Comparison of ENCODE assay signal across 9 mouse cellular contexts in genomic region chr3:67344599-67344998, GRCm38 (mm10). TPM values are rescaled to one million over a fixed set of nuclear protein-coding genes. Genes with fewer than 3 reads are reported as not detected.
DNase-seq lines count a peak whose midpoint lies in the region; ATAC-seq and TF ChIP-seq lines count a peak whose summit lies in the region.
"Had no signal": no experiment of that assay in that cellular context is flagged by ENCODE, and none has a peak within 500 bp of the region (broad histone marks: within the 10 kb centered on the region; RNA-seq: fewer than 3 reads in every experiment).

No protein-coding gene starts in this region.

- H3K9me3 ChIP-seq in forebrain, postnatal 0 days (ENCODE audit: low read length): no peaks in the 10 kb centered on the region
- H3K9me3 ChIP-seq: limb, embryonic 13.5 days had no signal

- peak; percentile 67; the same call in 1 of the 2 replicates for ATAC-seq in forebrain, postnatal 0 days

- H3K27ac ChIP-seq in gastrocnemius, adult 2 months: no peak overlapping the region
- H3K27ac ChIP-seq in forebrain, postnatal 0 days (ENCODE audit: low read depth, low read length): no peak overlapping the region
- H3K27ac ChIP-seq: limb, embryonic 13.5 days had no signal

- H3K4me3 ChIP-seq in gastrocnemius, adult 2 months: no peak overlapping the region
- H3K4me3 ChIP-seq in forebrain, postnatal 0 days (ENCODE audit: low read depth, low read length): no peak overlapping the region
- H3K4me3 ChIP-seq: limb, embryonic 13.5 days had no signal

- 5% methylated on average over 2 of the region's 2 CpGs for WGBS in forebrain, postnatal 0 days

- H3K4me2 ChIP-seq in forebrain, postnatal 0 days (ENCODE audit: low read depth): no peak overlapping the region
- H3K4me2 ChIP-seq: limb, embryonic 13.5 days had no signal

- TF ChIP-seq CTCF in gastrocnemius, adult 2 months (IDR thresholded peaks at IDR 0.05): peak; percentile 91
- peak; percentile 92 for TF ChIP-seq CTCF in forebrain, postnatal 0 days (IDR thresholded peaks at IDR 0.05; ENCODE audit: low read depth)

- H3K9ac ChIP-seq in forebrain, postnatal 0 days: no peak overlapping the region
- H3K9ac ChIP-seq: limb, embryonic 13.5 days had no signal

- no peaks in the 10 kb centered on the region for H3K27me3 ChIP-seq in forebrain, postnatal 0 days (ENCODE audit: insufficient read depth, low read length)
- H3K27me3 ChIP-seq: limb, embryonic 13.5 days had no signal

- H3K36me3 ChIP-seq in forebrain, postnatal 0 days (ENCODE audit: insufficient read depth): no peaks in the 10 kb centered on the region
- H3K36me3 ChIP-seq: limb, embryonic 13.5 days had no signal

- DNase-seq in gastrocnemius, adult 2 months: peak; percentile 48
- no peak for DNase-seq in gastrocnemius, postnatal 25 days
- DNase-seq in CD4-positive, CD25-positive, alpha-beta regulatory T cell, adult 2 months (ENCODE audit: low read depth, low spot score): peak; percentile 66
- DNase-seq in c-Kit-positive CD71-negative TER-119-negative erythroid progenitor cells, embryonic 14.5 days (ENCODE audit: low read depth): peak; percentile 50
- DNase-seq in forebrain, postnatal 0 days: peak; percentile 81
- peak; percentile 46 for DNase-seq in layer of hippocampus, adult 11-12 months (ENCODE audit: low spot score)
- peak; percentile 70 for DNase-seq in lung, postnatal 10 days
- peak; percentile 64 for DNase-seq in right cerebral cortex, postnatal 4 days

- H3K4me1 ChIP-seq in forebrain, postnatal 0 days (ENCODE audit: insufficient read depth): no peaks in the 10 kb centered on the region

- intact Hi-C loops in gastrocnemius, adult 2 months (cut with DNase I): loop anchor here (2.0 kb wide), 2 partner anchors 934 to 1012 kb away; no protein-coding TSS in a partner anchor

RNA-seq across cellular contexts. Expression of gene Mlf1, which starts 29.3 kb away (rescaled TPM):
- 100 to 1,000 TPM; 363 to 411 TPM for total RNA-seq in gastrocnemius, adult 2 months (2021)
- 100 to 1,000 TPM; 423 to 567 TPM for total RNA-seq in gastrocnemius, postnatal 25 days (2021)
- 12.2 and 13.7 TPM in 2 replicates for total RNA-seq in forebrain, postnatal 0 days (2014; rRNA removed)
- polyA plus RNA-seq in forebrain, postnatal 0 days (2015; fragmentation: Nextera tagmentation; extraction: Ambion mirVana): 19.5 and 21.1 TPM in 2 replicates

RNA-seq across cellular contexts. Expression of gene Gm17402, which starts 30.4 kb away (rescaled TPM):
- not detected for total RNA-seq in gastrocnemius, adult 2 months (2021)
- total RNA-seq in gastrocnemius, postnatal 25 days (2021): not detected
- total RNA-seq in forebrain, postnatal 0 days (2014; rRNA removed): not detected in 2 replicates
- polyA plus RNA-seq in forebrain, postnatal 0 days (2015; fragmentation: Nextera tagmentation; extraction: Ambion mirVana): not detected in 2 replicates
- polyA plus RNA-seq: limb, embryonic 13.5 days had no signal

Comparison
In these comparisons a context has a peak if more than half of its experiments do, and no peak if none do; other contexts are left out.
1. RNA of gene Mlf1, which starts 29.3 kb away (total RNA-seq): 423 to 567 TPM in gastrocnemius, postnatal 25 days and 363 to 411 TPM in gastrocnemius, adult 2 months; 12.2 to 13.7 TPM in forebrain, postnatal 0 days; every median in the first group is over 10 times any median in the second.